Mouse (Mus musculus) intestine, embryonic 16.5 days (tissue): Measurements from ENCODE around the gene Usp39. TPM values are rescaled to one million over a fixed set of nuclear protein-coding genes. Genes with fewer than 3 reads are reported as not detected.

ENCODE experiments used
- ATAC-seq: fragments of 200-750 bp; cut with Nextera tagmentation; 2 replicates; pipeline ENCODE4 v1.8.0; 2017; ENCODE audit warnings: moderate TSS enrichment, moderate library complexity
- H3K27ac ChIP-seq: fragments of 300-500 bp; sonication (generic); 2 replicates; pipeline ENCODE4 v1.5.1; 2014; ENCODE audit warnings: mild to moderate bottlenecking, low read length
- H3K27me3 ChIP-seq: fragments of 300-500 bp; sonication (generic); replicated peaks from 2 replicates; pipeline ENCODE4 v1.6.1; 2014; ENCODE audit warnings: low read length, control low read depth, mixed read lengths; ENCODE audit not compliant: control insufficient read depth, insufficient read depth
- H3K36me3 ChIP-seq: fragments of 300-500 bp; sonication (generic); 2 replicates; pipeline ENCODE4 v1.6.1; 2014; ENCODE audit warnings: low read length, control low read depth; ENCODE audit not compliant: control insufficient read depth, insufficient read depth
- H3K4me1 ChIP-seq: fragments of 300-500 bp; sonication (generic); 2 replicates; pipeline ENCODE4 v1.6.1; 2014; ENCODE audit warnings: low read length, control low read depth, mixed read lengths; ENCODE audit not compliant: control insufficient read depth, insufficient read depth
- H3K4me2 ChIP-seq: fragments of 300-500 bp; sonication (generic); 2 replicates; pipeline ENCODE4 v1.6.1; 2014; ENCODE audit warnings: low read depth, low read length, control low read depth
- H3K4me3 ChIP-seq: fragments of 300-500 bp; sonication (generic); 2 replicates; pipeline ENCODE4 v1.5.1; 2014; ENCODE audit warnings: mild to moderate bottlenecking, low read length
- H3K9ac ChIP-seq: fragments of 300-500 bp; sonication (generic); 2 replicates; pipeline ENCODE4 v1.6.1; 2014; ENCODE audit warnings: low read depth, low read length
- H3K9me3 ChIP-seq: fragments of 300-500 bp; sonication (generic); 2 replicates; pipeline ENCODE4 v1.6.1; 2016; ENCODE audit warnings: low read length, control low read depth; ENCODE audit not compliant: control insufficient read depth
- WGBS: fragments of 180-500 bp; shearing (Covaris S2); extraction: QIAGEN DNeasy Blood & Tissue Kit; methylation state at CpG from one replicate; pipeline ENCODE4 v1.1.7; 2014; 5-methylcytosine and 5-hydroxymethylcytosine counted together
- polyA plus RNA-seq: library from polyadenylated mRNA; unstranded; fragments of >200 nt; fragmentation: Nextera tagmentation; extraction: Ambion mirVana; gene quantifications from 2 replicates; pipeline ENCODE4 v1.2.1, GENCODE M21; 2015

Gene Usp39
- polyA plus RNA-seq: 30.0 and 33.0 TPM in 2 replicates

- peaks cover 20% of the 10 kb centered on the region for H3K4me1 ChIP-seq
- peak within 1 kb of the TSS; percentile 93 for H3K4me3 ChIP-seq
- H3K36me3 ChIP-seq: peaks cover 5% of the 10 kb centered on the region; the same call in 1 of the 2 replicates
- ATAC-seq: peak; percentile 82
- H3K27ac ChIP-seq: peak within 1 kb of the TSS; percentile 61
- H3K9me3 ChIP-seq: no peaks in the 10 kb centered on the region
- WGBS: under 1% methylated on average over 30 of the region's 30 CpGs
- peak within 1 kb of the TSS; percentile 94 for H3K4me2 ChIP-seq
- H3K27me3 ChIP-seq: no peaks in the 10 kb centered on the region
- H3K9ac ChIP-seq: peak within 1 kb of the TSS; percentile 89
These were observed at the start of gene Usp39 for GRCm38 (mm10) chr6:72345074-72345567. Gene Usp39 (minus strand): TSS chr6:72345184.

- Histone ChIP-seq H3K36me3 (no peaks in the 10 kb centered on the region; the same call in 1 of the 2 replicates), H3K4me2 (no peak overlapping the region), H3K27ac (no peak overlapping the region), H3K4me1 (peaks cover 24% of the 10 kb centered on the region), H3K9ac (no peak overlapping the region), H3K27me3 (no peaks in the 10 kb centered on the region), H3K4me3 (no peak overlapping the region), H3K9me3 (no peaks in the 10 kb centered on the region)
- ATAC-seq: no peak
- WGBS: 93% methylated on average over 5 of the region's 5 CpGs
These were observed 47.4 kb upstream of the Usp39 start for GRCm38 (mm10) chr6:72392341-72392740.

- H3K27ac ChIP-seq: peak overlapping the region; percentile 93
- H3K36me3 ChIP-seq: peaks cover 4% of the 10 kb centered on the region
- peak overlapping the region; percentile 81 for H3K4me2 ChIP-seq
- peak overlapping the region; percentile 56 for H3K4me3 ChIP-seq
- peak; percentile 57 for ATAC-seq
- peak overlapping the region; percentile 87 for H3K9ac ChIP-seq
- no peaks in the 10 kb centered on the region for H3K27me3 ChIP-seq
- peaks cover 24% of the 10 kb centered on the region for H3K4me1 ChIP-seq
- 13% methylated on average over 12 of the region's 12 CpGs for WGBS
- no peaks in the 10 kb centered on the region for H3K9me3 ChIP-seq
These were observed 46.0 kb upstream of the Usp39 start for GRCm38 (mm10) chr6:72390795-72391521.

- Histone ChIP-seq H3K4me1 (peaks cover 24% of the 10 kb centered on the region), H3K4me2 (peak within 1 kb of the TSS; percentile 81), H3K27ac (peak within 1 kb of the TSS; percentile 93), H3K27me3 (no peaks in the 10 kb centered on the region), H3K36me3 (peaks cover 6% of the 10 kb centered on the region), H3K9ac (peak within 1 kb of the TSS; percentile 87), H3K4me3 (peak within 1 kb of the TSS; percentile 56), H3K9me3 (no peaks in the 10 kb centered on the region)
- peak; percentile 90 for ATAC-seq
- 1% methylated on average over 33 of the region's 33 CpGs for WGBS
These were observed 45.2 kb upstream of the Usp39 start, which contains the start of gene Vamp8 for GRCm38 (mm10) chr6:72389941-72390771. Gene Vamp8 (minus strand): TSS chr6:72390703.

GRCm38 (mm10) chr6:72389471-72389940, 44.5 kb upstream of the Usp39 start:
- Histone ChIP-seq H3K27ac (peak overlapping the region; percentile 93), H3K27me3 (no peaks in the 10 kb centered on the region), H3K36me3 (peaks cover 9% of the 10 kb centered on the region), H3K4me2 (peak overlapping the region; percentile 81), H3K9ac (peak overlapping the region; percentile 87), H3K4me3 (peak overlapping the region; percentile 56), H3K9me3 (no peaks in the 10 kb centered on the region), H3K4me1 (peaks cover 24% of the 10 kb centered on the region)
- peak; percentile 78 for ATAC-seq
- 11% methylated on average over 13 of the region's 13 CpGs for WGBS

- H3K4me3 ChIP-seq: peak overlapping the region; percentile 56
- peak overlapping the region; percentile 87 for H3K9ac ChIP-seq
- WGBS: 76% methylated on average over 6 of the region's 6 CpGs
- H3K4me2 ChIP-seq: peak overlapping the region; percentile 81
- H3K27me3 ChIP-seq: no peaks in the 10 kb centered on the region
- no peaks in the 10 kb centered on the region for H3K9me3 ChIP-seq
- H3K27ac ChIP-seq: 0 out of 2 replicates have a peak overlapping the region, but pooled peaks have one; percentile 93
- H3K36me3 ChIP-seq: peaks cover 9% of the 10 kb centered on the region
- no peak for ATAC-seq
- peaks cover 24% of the 10 kb centered on the region for H3K4me1 ChIP-seq
These were observed 43.9 kb upstream of the Usp39 start for GRCm38 (mm10) chr6:72388791-72389329.

- ATAC-seq: no peak
- peaks cover 9% of the 10 kb centered on the region for H3K36me3 ChIP-seq
- H3K9me3 ChIP-seq: no peaks in the 10 kb centered on the region
- H3K27ac ChIP-seq: no peak overlapping the region
- no peak overlapping the region; the same call in 1 of the 2 replicates for H3K4me3 ChIP-seq
- peaks cover 24% of the 10 kb centered on the region for H3K4me1 ChIP-seq
- no peak overlapping the region for H3K4me2 ChIP-seq
- WGBS: 64% methylated on average over 10 of the region's 10 CpGs
- no peaks in the 10 kb centered on the region for H3K27me3 ChIP-seq
- no peak overlapping the region for H3K9ac ChIP-seq
These were observed 43.3 kb upstream of the Usp39 start for GRCm38 (mm10) chr6:72388266-72388665.

GRCm38 (mm10) chr6:72387816-72388215, 42.8 kb upstream of the Usp39 start:
- Histone ChIP-seq H3K9ac (no peak overlapping the region), H3K4me1 (peaks cover 24% of the 10 kb centered on the region), H3K4me3 (no peak overlapping the region), H3K4me2 (no peak overlapping the region), H3K27ac (no peak overlapping the region), H3K27me3 (no peaks in the 10 kb centered on the region), H3K36me3 (peaks cover 9% of the 10 kb centered on the region), H3K9me3 (no peaks in the 10 kb centered on the region)
- 77% methylated on average over 3 of the region's 3 CpGs for WGBS
- ATAC-seq: no peak

GRCm38 (mm10) chr6:72386561-72386960, 41.6 kb upstream of the Usp39 start:
- H3K4me3 ChIP-seq: no peak overlapping the region
- no peak overlapping the region for H3K27ac ChIP-seq
- H3K4me2 ChIP-seq: no peak overlapping the region
- WGBS: 86% methylated on average over 2 of the region's 2 CpGs
- ATAC-seq: no peak
- H3K9me3 ChIP-seq: no peaks in the 10 kb centered on the region
- H3K36me3 ChIP-seq: peaks cover 9% of the 10 kb centered on the region
- no peak overlapping the region for H3K9ac ChIP-seq
- H3K4me1 ChIP-seq: peaks cover 24% of the 10 kb centered on the region
- H3K27me3 ChIP-seq: no peaks in the 10 kb centered on the region
